ENCODE assay signal across 13 mouse cellular contexts in the genomic region with DNA sequence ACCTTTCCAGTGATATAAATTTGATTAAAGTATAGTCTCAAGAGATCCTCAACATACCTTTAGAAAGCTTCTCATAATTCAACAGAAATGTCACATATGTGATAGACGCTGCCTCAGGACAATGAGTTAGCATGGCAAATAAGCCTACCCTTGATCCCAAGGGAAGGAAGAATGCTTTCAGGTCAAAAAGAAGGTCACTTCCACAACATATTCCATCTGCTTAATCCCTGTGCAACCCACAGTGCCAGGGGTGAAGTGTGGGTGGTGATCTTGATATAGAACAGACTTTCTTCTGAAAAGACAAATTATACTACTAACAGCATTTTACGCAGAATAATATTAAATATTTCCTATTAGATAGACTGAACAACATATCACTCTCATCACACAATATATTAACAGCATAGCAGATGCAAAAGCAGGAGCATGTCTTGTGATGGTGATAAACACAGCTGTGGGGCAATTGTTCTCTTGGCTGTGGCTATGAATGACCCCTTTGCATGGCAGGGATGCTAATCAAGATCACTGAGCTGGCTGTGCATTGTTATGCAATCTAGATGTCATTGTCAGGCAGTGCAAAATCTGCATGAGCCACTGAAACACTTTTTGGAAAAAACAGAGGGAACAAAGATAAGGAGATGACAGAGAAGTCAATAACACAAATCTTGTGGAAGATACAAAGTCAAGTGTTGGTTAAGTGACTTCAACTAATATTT.
A peak's percentile ranks its signal among the peaks of the same experiment; 100 is the strongest.
DNase-seq lines count a peak whose midpoint lies in the region.
"Had no signal": no experiment of that assay in that cellular context is flagged by ENCODE, and none has a peak within 500 bp of the region (broad histone marks: within the 10 kb centered on the region; RNA-seq: fewer than 3 reads in every experiment).

No protein-coding gene starts in this region.

- intact Hi-C loops in left cerebral cortex, postnatal 4 days (cut with DNase I) = no loop called here

- DNase-seq in layer of hippocampus, adult 9-11 months = peak; percentile 6
- DNase-seq in layer of hippocampus, adult 8-10 months (ENCODE audit: low spot score in 2 of 2) = no peak
- DNase-seq in R1 (ENCODE audit: low read depth, low spot score) = peak; percentile 51
- DNase-seq in embryo, embryonic 10.5 days (ENCODE audit: low spot score) = peak; percentile 64
- DNase-seq in mesoderm, embryonic 11.5 days (ENCODE audit: low read depth, low spot score) = peak; percentile 59
- DNase-seq in left cerebral cortex, postnatal 4 days = no peak
- no peak for DNase-seq in right cerebral cortex, postnatal 14 days
- DNase-seq: adrenal gland, adult 8-10 months; cerebellum, adult 11-12 months; cerebellum, postnatal 36 days; kidney, adult 18-20 months; kidney, postnatal 25 days; right cerebral cortex, postnatal 25 days had no signal

Comparison
In these comparisons a context has a peak if more than half of its experiments do, and no peak if none do; other contexts are left out.
1. DNase-seq: peak in layer of hippocampus, adult 9-11 months (single experiment), R1 (single experiment), embryo, embryonic 10.5 days (single experiment) and mesoderm, embryonic 11.5 days (single experiment); none in layer of hippocampus, adult 8-10 months (0 of 2), left cerebral cortex, postnatal 4 days (single experiment) and right cerebral cortex, postnatal 14 days (single experiment).